Comparison of ENCODE assay signal across 23 mouse cellular contexts in the genomic region with DNA sequence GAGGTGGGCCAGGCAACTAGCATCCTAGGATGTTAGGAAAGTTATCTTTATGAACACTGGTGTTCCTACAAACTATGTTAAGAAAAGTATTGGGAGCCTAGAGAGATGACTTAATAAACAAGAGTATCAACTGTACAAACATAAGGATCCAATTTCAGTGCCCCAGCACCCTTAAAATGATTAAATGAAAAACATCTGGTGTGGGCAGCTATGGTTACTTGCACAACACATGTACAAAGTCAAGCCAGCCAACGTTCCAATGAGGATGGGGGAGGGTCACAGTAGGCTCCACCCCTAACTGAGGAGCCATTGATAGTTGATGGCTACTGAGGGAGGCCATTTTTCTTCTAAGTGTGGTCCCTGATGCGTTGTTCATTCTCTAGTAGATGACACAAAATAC. TPM values are rescaled to one million over a fixed set of nuclear protein-coding genes. Genes with fewer than 3 reads are reported as not detected.
A peak's percentile ranks its signal among the peaks of the same experiment; 100 is the strongest.
DNase-seq lines count a peak whose midpoint lies in the region; ATAC-seq and TF ChIP-seq lines count a peak whose summit lies in the region.
"Had no signal": no experiment of that assay in that cellular context is flagged by ENCODE, and none has a peak within 500 bp of the region (broad histone marks: within the 10 kb centered on the region; RNA-seq: fewer than 3 reads in every experiment).

No protein-coding gene starts in this region.

- no peak overlapping the region for H3K9ac ChIP-seq in hindbrain, embryonic 11.5 days (ENCODE audit: low read depth, low read length)
- no peak overlapping the region for H3K9ac ChIP-seq in hindbrain, postnatal 0 days (replicated peaks; ENCODE audit: low read length)
- no peak overlapping the region for H3K9ac ChIP-seq in limb, embryonic 14.5 days (ENCODE audit: low read depth, low read length, severe bottlenecking)
- H3K9ac ChIP-seq in midbrain, embryonic 13.5 days (replicated peaks), result no peak overlapping the region
- H3K9ac ChIP-seq: embryonic facial prominence, embryonic 12.5 days; forebrain, embryonic 13.5 days; heart, embryonic 12.5 days; hindbrain, embryonic 15.5 days had no signal

- no peaks in the 10 kb centered on the region for H3K4me1 ChIP-seq in hindbrain, embryonic 11.5 days (replicated peaks; ENCODE audit: control insufficient read depth, insufficient read depth, low read length)
- no peaks in the 10 kb centered on the region for H3K4me1 ChIP-seq in hindbrain, postnatal 0 days (ENCODE audit: insufficient read depth, low read length)
- no peaks in the 10 kb centered on the region for H3K4me1 ChIP-seq in embryonic facial prominence, embryonic 10.5 days
- no peaks in the 10 kb centered on the region for H3K4me1 ChIP-seq in limb, embryonic 14.5 days (ENCODE audit: control insufficient read depth, insufficient read depth, low read length)
- no peaks in the 10 kb centered on the region; the same call in 1 of the 2 replicates for H3K4me1 ChIP-seq in midbrain, embryonic 13.5 days (replicated peaks)
- H3K4me1 ChIP-seq: embryonic facial prominence, embryonic 12.5 days; forebrain, embryonic 13.5 days; heart, embryonic 12.5 days; hindbrain, embryonic 10.5 days; hindbrain, embryonic 15.5 days had no signal

- no peaks in the 10 kb centered on the region for H3K36me3 ChIP-seq in hindbrain, embryonic 11.5 days (ENCODE audit: control insufficient read depth, insufficient read depth, low read length)
- H3K36me3 ChIP-seq in hindbrain, postnatal 0 days (ENCODE audit: insufficient read depth, low read length), result no peaks in the 10 kb centered on the region
- no peaks in the 10 kb centered on the region for H3K36me3 ChIP-seq in embryonic facial prominence, embryonic 10.5 days (replicated peaks)
- no peaks in the 10 kb centered on the region for H3K36me3 ChIP-seq in limb, embryonic 14.5 days (ENCODE audit: control insufficient read depth, insufficient read depth, low read length)
- H3K36me3 ChIP-seq in midbrain, embryonic 13.5 days, result no peaks in the 10 kb centered on the region
- H3K36me3 ChIP-seq: embryonic facial prominence, embryonic 12.5 days; G1E; heart, embryonic 12.5 days; hindbrain, embryonic 10.5 days; hindbrain, embryonic 15.5 days had no signal

- DNase-seq in hindbrain, embryonic 11.5 days (ENCODE audit: low spot score), result peak; percentile 1
- DNase-seq in hindbrain, postnatal 0 days (ENCODE audit: low spot score), result no peak
- peak; percentile 90 for DNase-seq in NIH3T3 (ENCODE audit: low read depth)
- DNase-seq in embryonic facial prominence, embryonic 10.5 days (ENCODE audit: low spot score), result peak; percentile 29
- DNase-seq in limb, embryonic 14.5 days (ENCODE audit: low spot score), result peak; percentile 9
- DNase-seq in cerebellum, postnatal 36 days, result no peak
- no peak for DNase-seq in kidney, postnatal 4 days
- DNase-seq: adrenal gland, postnatal 25 days; B cell, adult 2 months; cerebellum, adult 18-20 months; cerebellum, adult 9-11 months; gastrocnemius, postnatal 10 days had no signal

- TF ChIP-seq POLR2A in limb, embryonic 14.5 days (IDR thresholded peaks at IDR 0.05; ENCODE audit: borderline replicate concordance, extremely low read depth, insufficient read depth, insufficient read length), result no peak

- no peak overlapping the region for H3K4me3 ChIP-seq in hindbrain, embryonic 11.5 days (ENCODE audit: low read depth, low read length)
- no peak overlapping the region for H3K4me3 ChIP-seq in hindbrain, postnatal 0 days (ENCODE audit: low read length)
- no peak overlapping the region for H3K4me3 ChIP-seq in embryonic facial prominence, embryonic 10.5 days
- H3K4me3 ChIP-seq in limb, embryonic 14.5 days (replicated peaks; ENCODE audit: low read length), result no peak overlapping the region
- H3K4me3 ChIP-seq in midbrain, embryonic 13.5 days (replicated peaks), result no peak overlapping the region
- H3K4me3 ChIP-seq: embryonic facial prominence, embryonic 12.5 days; forebrain, embryonic 13.5 days; heart, embryonic 12.5 days; hindbrain, embryonic 10.5 days; hindbrain, embryonic 15.5 days had no signal

- no peaks in the 10 kb centered on the region for H3K27me3 ChIP-seq in hindbrain, embryonic 11.5 days (ENCODE audit: control insufficient read depth, insufficient read depth, low read length)
- no peaks in the 10 kb centered on the region for H3K27me3 ChIP-seq in hindbrain, postnatal 0 days (ENCODE audit: insufficient read depth, low read length)
- H3K27me3 ChIP-seq in embryonic facial prominence, embryonic 10.5 days (replicated peaks; ENCODE audit: low read depth, poor library complexity, severe bottlenecking), result no peaks in the 10 kb centered on the region
- H3K27me3 ChIP-seq in limb, embryonic 14.5 days (ENCODE audit: control insufficient read depth, insufficient read depth, low read length), result no peaks in the 10 kb centered on the region
- no peaks in the 10 kb centered on the region for H3K27me3 ChIP-seq in midbrain, embryonic 13.5 days
- H3K27me3 ChIP-seq: embryonic facial prominence, embryonic 12.5 days; forebrain, embryonic 13.5 days; heart, embryonic 12.5 days; hindbrain, embryonic 15.5 days had no signal

- ATAC-seq in hindbrain, embryonic 11.5 days (ENCODE audit: low FRiP score), result no peak
- ATAC-seq in hindbrain, postnatal 0 days, result no peak
- ATAC-seq in limb, embryonic 14.5 days (ENCODE audit: low FRiP score, low read depth), result no peak
- no peak for ATAC-seq in midbrain, embryonic 13.5 days
- ATAC-seq: CD4-positive, CD25-positive, alpha-beta regulatory T cell, adult 4 months; forebrain, embryonic 13.5 days; inflammation-experienced regulatory T-cells, adult 6 months; intestine, postnatal 0 days had no signal

- 66% methylated on average over 2 of the region's 2 CpGs for WGBS in hindbrain, embryonic 11.5 days
- 78% methylated on average over 2 of the region's 2 CpGs for WGBS in hindbrain, postnatal 0 days
- 56% methylated on average over 2 of the region's 2 CpGs for WGBS in embryonic facial prominence, embryonic 10.5 days
- WGBS in limb, embryonic 14.5 days, result 43% methylated on average over 2 of the region's 2 CpGs
- 79% methylated on average over 2 of the region's 2 CpGs for WGBS in midbrain, embryonic 13.5 days

- H3K9me3 ChIP-seq in hindbrain, embryonic 11.5 days (ENCODE audit: control insufficient read depth, low read length), result no peaks in the 10 kb centered on the region
- no peaks in the 10 kb centered on the region for H3K9me3 ChIP-seq in hindbrain, postnatal 0 days (ENCODE audit: low read length)
- no peaks in the 10 kb centered on the region for H3K9me3 ChIP-seq in embryonic facial prominence, embryonic 10.5 days
- no peaks in the 10 kb centered on the region for H3K9me3 ChIP-seq in limb, embryonic 14.5 days (ENCODE audit: control insufficient read depth, low read length)
- no peaks in the 10 kb centered on the region for H3K9me3 ChIP-seq in midbrain, embryonic 13.5 days
- H3K9me3 ChIP-seq: G1E; heart, embryonic 12.5 days; hindbrain, embryonic 10.5 days; hindbrain, embryonic 15.5 days had no signal

- H3K4me2 ChIP-seq in hindbrain, embryonic 11.5 days (replicated peaks; ENCODE audit: low read depth, low read length), result no peak overlapping the region
- no peak overlapping the region for H3K4me2 ChIP-seq in hindbrain, postnatal 0 days (ENCODE audit: low read depth, low read length)
- H3K4me2 ChIP-seq in limb, embryonic 14.5 days (replicated peaks; ENCODE audit: low read depth, low read length, severe bottlenecking), result no peak overlapping the region
- no peak overlapping the region for H3K4me2 ChIP-seq in midbrain, embryonic 13.5 days (replicated peaks)
- H3K4me2 ChIP-seq: embryonic facial prominence, embryonic 12.5 days; forebrain, embryonic 13.5 days; heart, embryonic 12.5 days; hindbrain, embryonic 15.5 days had no signal

- no peak overlapping the region for H3K27ac ChIP-seq in hindbrain, embryonic 11.5 days (ENCODE audit: low read depth, low read length)
- no peak overlapping the region for H3K27ac ChIP-seq in hindbrain, postnatal 0 days
- H3K27ac ChIP-seq in embryonic facial prominence, embryonic 10.5 days (replicated peaks), result no peak overlapping the region
- H3K27ac ChIP-seq in limb, embryonic 14.5 days (replicated peaks; ENCODE audit: low read depth, low read length), result no peak overlapping the region
- no peak overlapping the region for H3K27ac ChIP-seq in midbrain, embryonic 13.5 days
- H3K27ac ChIP-seq: embryonic facial prominence, embryonic 12.5 days; forebrain, embryonic 13.5 days; hindbrain, embryonic 10.5 days; hindbrain, embryonic 15.5 days had no signal

- TF ChIP-seq CTCF in hindbrain, postnatal 0 days (IDR thresholded peaks at IDR 0.05; ENCODE audit: low read depth), result no peak

RNA-seq across cellular contexts. Expression of gene AI593442, which starts 43.6 kb away (rescaled TPM):
- polyA plus RNA-seq in hindbrain, embryonic 11.5 days (2014; fragmentation: Nextera tagmentation; extraction: Ambion mirVana), result 3.6 and 3.7 TPM in 2 replicates
- total RNA-seq in hindbrain, postnatal 0 days (2014; rRNA removed), result 41.0 and 42.1 TPM in 2 replicates
- 101 and 102 TPM in 2 replicates for polyA plus RNA-seq in hindbrain, postnatal 0 days (2015; fragmentation: Nextera tagmentation; extraction: Ambion mirVana)
- polyA plus RNA-seq in embryonic facial prominence, embryonic 10.5 days (2016; fragmentation: Nextera tagmentation; extraction: Ambion mirVana), result 0.24 and 0.25 TPM in 2 replicates
- polyA plus RNA-seq in limb, embryonic 14.5 days (2012; rRNA removed), result 1.3 and 1.4 TPM in 2 replicates
- 3.4 and 3.8 TPM in 2 replicates for polyA plus RNA-seq in limb, embryonic 14.5 days (2014; fragmentation: Nextera tagmentation; extraction: Ambion mirVana)
- 22.6 and 23.0 TPM in 2 replicates for polyA plus RNA-seq in midbrain, embryonic 13.5 days (2015; fragmentation: Nextera tagmentation; extraction: Ambion mirVana)
- total RNA-seq: adrenal gland, adult 18-20 months had no signal
- polyA plus RNA-seq: CD4-positive, CD25-positive, alpha-beta regulatory T cell, adult 4 months; G1E had no signal

Comparison
In these comparisons a context has a peak if more than half of its experiments do, and no peak if none do; other contexts are left out.
1. DNase-seq: peak in hindbrain, embryonic 11.5 days (single experiment), NIH3T3 (single experiment), embryonic facial prominence, embryonic 10.5 days (single experiment) and limb, embryonic 14.5 days (single experiment); none in hindbrain, postnatal 0 days (single experiment), cerebellum, postnatal 36 days (0 of 2) and kidney, postnatal 4 days (0 of 2).